Mouse (Mus musculus) lung, postnatal 0 days (tissue): Measurements from ENCODE around the gene Pax6. TPM values are rescaled to one million over a fixed set of nuclear protein-coding genes. Genes with fewer than 3 reads are reported as not detected.

Experiments
- ATAC-seq: fragments of 200-750 bp; cut with Nextera tagmentation; 2 replicates; pipeline ENCODE4 v1.8.0; 2017; ENCODE audit warnings: moderate library complexity
- DNase-seq: peaks from one replicate; pipeline ENCODE4 v3.0.0-alpha.2; 2016; ENCODE audit warnings: low spot score
- H3K27ac ChIP-seq: fragments of 300-500 bp; sonication (generic); 2 replicates; pipeline ENCODE4 v1.5.1; 2014; ENCODE audit warnings: antibody characterized with exemption, mild to moderate bottlenecking, low read length, mixed read lengths
- H3K27me3 ChIP-seq: fragments of 300-500 bp; sonication (generic); replicated peaks from 2 replicates; pipeline ENCODE4 v1.6.1; 2014; ENCODE audit warnings: low read length, mixed read lengths; ENCODE audit not compliant: insufficient read depth
- H3K36me3 ChIP-seq: fragments of 300-500 bp; sonication (generic); 2 replicates; pipeline ENCODE4 v1.6.1; 2014; ENCODE audit warnings: low read length, mixed read lengths; ENCODE audit not compliant: insufficient read depth
- H3K4me1 ChIP-seq: fragments of 300-500 bp; sonication (generic); 2 replicates; pipeline ENCODE4 v1.6.1; 2014; ENCODE audit warnings: antibody characterized with exemption, low read depth, low read length, mixed read lengths; ENCODE audit not compliant: insufficient read depth
- H3K4me2 ChIP-seq: fragments of 300-500 bp; sonication (generic); replicated peaks from 2 replicates; pipeline ENCODE4 v1.6.1; 2014; ENCODE audit warnings: low read depth, mild to moderate bottlenecking, low read length, moderate library complexity, mixed read lengths
- H3K4me3 ChIP-seq: fragments of 300-500 bp; sonication (generic); 2 replicates; pipeline ENCODE4 v1.5.1; 2014; ENCODE audit warnings: low read depth, low read length
- H3K9ac ChIP-seq: fragments of 300-500 bp; sonication (generic); replicated peaks from 2 replicates; pipeline ENCODE4 v1.6.1; 2014; ENCODE audit warnings: low read depth, mild to moderate bottlenecking
- H3K9me3 ChIP-seq: fragments of 300-500 bp; sonication (generic); 2 replicates; pipeline ENCODE4 v1.6.1; 2016; ENCODE audit warnings: low read length, mixed read lengths
- CTCF ChIP-seq: IDR thresholded peaks from 2 replicates; pipeline ENCODE4 v1.5.1; 2016; ENCODE audit warnings: antibody characterized with exemption, mild to moderate bottlenecking
- EP300 ChIP-seq: IDR thresholded peaks from 2 replicates; pipeline ENCODE4 v1.6.1; 2016; ENCODE audit warnings: antibody characterized with exemption, mild to moderate bottlenecking, control low read depth
- whole genome bisulfite sequencing: fragments of 180-500 bp; shearing (Covaris S2); extraction: QIAGEN DNeasy Blood & Tissue Kit; methylation state at CpG from one replicate; pipeline ENCODE4 v1.1.7; 2014; 5-methylcytosine and 5-hydroxymethylcytosine counted together
- polyA plus RNA-seq: library from polyadenylated mRNA; unstranded; fragments of >200 nt; fragmentation: Nextera tagmentation; extraction: Ambion mirVana; gene quantifications from 2 replicates; pipeline ENCODE4 v1.2.1, GENCODE M21; 2015

The Pax6 gene
- polyA plus RNA-seq, 1 experiment from 2014 or later: not detected

DNA sequence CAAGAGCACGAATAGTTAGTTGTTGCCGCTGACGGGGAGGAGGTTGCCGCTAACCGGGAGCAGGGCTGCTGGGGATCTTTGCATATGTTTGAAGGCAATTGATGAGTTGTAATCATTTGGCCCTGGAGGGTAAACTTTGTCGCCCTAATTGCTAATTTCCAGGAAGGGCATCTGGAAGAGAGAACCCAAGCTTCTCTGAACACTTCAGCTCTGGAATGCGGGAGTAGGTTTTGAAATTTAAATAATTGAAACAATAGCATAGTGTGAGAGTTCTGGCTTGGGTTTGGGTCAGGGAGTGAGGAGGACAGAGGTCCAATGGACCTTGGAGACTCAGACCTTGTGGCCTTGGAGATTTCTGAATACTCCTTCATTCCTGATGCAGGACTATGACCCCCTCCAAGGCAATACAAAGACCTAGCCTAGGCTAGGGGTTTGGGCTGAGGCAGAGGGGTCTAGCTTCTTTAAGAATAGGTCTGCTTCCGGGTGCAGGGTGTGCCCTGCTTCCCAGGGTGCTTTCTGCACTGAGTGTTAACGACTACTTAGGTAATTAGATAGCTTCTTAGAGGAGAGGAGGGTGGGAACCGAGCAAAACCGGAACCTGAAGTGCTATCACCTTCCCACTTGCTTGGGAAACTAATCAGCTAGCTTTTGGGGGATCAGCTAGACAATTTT lies 8.9 kb downstream of the Pax6 start:
- DNase-seq (no peak), ATAC-seq (no peak)
- TF ChIP-seq EP300: no peak
- TF ChIP-seq CTCF: no peak
- H3K4me1 ChIP-seq: peaks cover 15% of the 10 kb centered on the region
- WGBS: 3% methylated on average over 11 of the region's 11 CpGs
- no peak overlapping the region for H3K9ac ChIP-seq
- no peaks in the 10 kb centered on the region for H3K9me3 ChIP-seq
- peaks cover 94% of the 10 kb centered on the region for H3K27me3 ChIP-seq
- H3K4me2 ChIP-seq: no peak overlapping the region
- H3K36me3 ChIP-seq: no peaks in the 10 kb centered on the region
- H3K4me3 ChIP-seq: no peak overlapping the region
- H3K27ac ChIP-seq: no peak overlapping the region

DNA sequence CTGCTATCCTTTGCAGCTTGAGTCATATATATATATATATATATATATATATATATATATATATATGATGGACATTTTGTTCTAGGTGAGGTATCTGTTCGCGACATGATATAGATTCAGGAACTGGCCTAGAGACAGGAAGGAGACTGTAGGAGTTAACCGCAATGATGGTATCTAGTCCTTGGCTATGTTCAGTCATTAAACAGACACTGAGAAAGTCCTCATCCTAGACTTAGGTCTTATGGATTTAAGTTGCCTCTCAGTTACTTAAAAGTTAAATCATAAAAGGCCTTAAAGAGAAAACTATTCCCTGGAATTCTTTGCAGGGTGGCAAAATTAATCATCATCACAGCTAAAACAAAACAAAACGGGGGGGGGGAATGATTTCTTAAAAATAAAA lies 9.6 kb downstream of the Pax6 start:
- TF ChIP-seq EP300 (no peak), CTCF (no peak)
- H3K4me1 ChIP-seq: peaks cover 15% of the 10 kb centered on the region
- H3K9me3 ChIP-seq: no peaks in the 10 kb centered on the region
- WGBS: 6% methylated on average over 4 of the region's 4 CpGs
- H3K4me2 ChIP-seq: no peak overlapping the region
- H3K4me3 ChIP-seq: no peak overlapping the region
- H3K27me3 ChIP-seq: peaks cover 94% of the 10 kb centered on the region
- no peaks in the 10 kb centered on the region for H3K36me3 ChIP-seq
- ATAC-seq (no peak), DNase-seq (no peak)
- no peak overlapping the region for H3K27ac ChIP-seq
- no peak overlapping the region for H3K9ac ChIP-seq

DNA sequence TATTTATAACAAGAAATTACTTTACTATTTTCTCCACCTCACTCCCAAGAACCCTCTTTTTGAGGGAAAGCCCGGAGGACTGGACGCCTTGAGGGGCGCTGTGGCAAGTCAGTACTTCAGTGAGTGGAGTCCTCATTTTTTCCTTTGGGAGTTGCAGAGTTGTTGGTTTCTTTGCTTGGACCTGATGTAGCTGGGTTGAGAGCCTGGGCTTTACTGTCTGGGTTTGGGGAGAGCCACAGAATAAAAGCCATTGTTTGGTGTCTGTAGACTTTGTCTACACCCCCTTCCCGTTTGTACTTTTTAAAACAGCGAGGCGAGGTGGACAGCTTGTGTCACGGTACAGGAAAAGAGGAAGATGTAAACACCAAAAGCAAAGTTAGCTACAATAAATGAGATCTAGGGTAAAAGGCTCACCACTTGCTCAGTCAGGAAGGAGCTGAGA lies 10.2 kb downstream of the Pax6 start:
- Histone ChIP-seq H3K36me3 (no peaks in the 10 kb centered on the region), H3K9ac (no peak overlapping the region), H3K4me2 (no peak overlapping the region), H3K27ac (no peak overlapping the region), H3K27me3 (peaks cover 91% of the 10 kb centered on the region), H3K9me3 (no peaks in the 10 kb centered on the region), H3K4me3 (no peak overlapping the region), H3K4me1 (peaks cover 15% of the 10 kb centered on the region)
- TF ChIP-seq EP300: no peak
- TF ChIP-seq CTCF: no peak
- ATAC-seq (no peak), DNase-seq (no peak)
- WGBS: under 1% methylated on average over 7 of the region's 7 CpGs

DNA sequence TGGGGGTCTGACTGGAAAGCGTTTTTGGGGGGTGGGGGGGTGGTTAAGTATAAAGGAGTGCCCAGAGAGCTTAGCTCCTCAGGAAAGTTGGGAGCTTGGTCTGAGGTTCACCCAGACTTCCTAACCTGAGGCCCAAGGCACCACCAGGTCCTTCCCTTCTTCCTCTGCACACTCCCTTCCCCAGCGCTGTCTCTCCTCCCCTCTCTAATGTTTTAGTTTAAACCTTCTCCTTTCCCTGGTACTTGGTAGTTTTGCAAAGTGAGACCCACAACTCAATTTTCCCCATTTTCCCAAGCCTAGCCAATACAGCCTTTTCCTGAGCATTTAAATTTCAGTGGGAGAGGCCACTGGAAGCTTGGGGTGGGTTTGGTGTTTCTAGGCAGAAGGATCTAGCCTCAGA lies 10.6 kb downstream of the Pax6 start:
- TF ChIP-seq CTCF: no peak
- no peak for TF ChIP-seq EP300
- H3K27ac ChIP-seq: no peak overlapping the region
- WGBS: 0% methylated on average over 1 of the region's 2 CpGs
- H3K27me3 ChIP-seq: peaks cover 91% of the 10 kb centered on the region
- ATAC-seq (no peak), DNase-seq (no peak)
- H3K4me3 ChIP-seq: no peak overlapping the region
- no peak overlapping the region for H3K4me2 ChIP-seq
- H3K9ac ChIP-seq: no peak overlapping the region
- H3K9me3 ChIP-seq: no peaks in the 10 kb centered on the region
- H3K4me1 ChIP-seq: peaks cover 15% of the 10 kb centered on the region
- no peaks in the 10 kb centered on the region for H3K36me3 ChIP-seq

DNA sequence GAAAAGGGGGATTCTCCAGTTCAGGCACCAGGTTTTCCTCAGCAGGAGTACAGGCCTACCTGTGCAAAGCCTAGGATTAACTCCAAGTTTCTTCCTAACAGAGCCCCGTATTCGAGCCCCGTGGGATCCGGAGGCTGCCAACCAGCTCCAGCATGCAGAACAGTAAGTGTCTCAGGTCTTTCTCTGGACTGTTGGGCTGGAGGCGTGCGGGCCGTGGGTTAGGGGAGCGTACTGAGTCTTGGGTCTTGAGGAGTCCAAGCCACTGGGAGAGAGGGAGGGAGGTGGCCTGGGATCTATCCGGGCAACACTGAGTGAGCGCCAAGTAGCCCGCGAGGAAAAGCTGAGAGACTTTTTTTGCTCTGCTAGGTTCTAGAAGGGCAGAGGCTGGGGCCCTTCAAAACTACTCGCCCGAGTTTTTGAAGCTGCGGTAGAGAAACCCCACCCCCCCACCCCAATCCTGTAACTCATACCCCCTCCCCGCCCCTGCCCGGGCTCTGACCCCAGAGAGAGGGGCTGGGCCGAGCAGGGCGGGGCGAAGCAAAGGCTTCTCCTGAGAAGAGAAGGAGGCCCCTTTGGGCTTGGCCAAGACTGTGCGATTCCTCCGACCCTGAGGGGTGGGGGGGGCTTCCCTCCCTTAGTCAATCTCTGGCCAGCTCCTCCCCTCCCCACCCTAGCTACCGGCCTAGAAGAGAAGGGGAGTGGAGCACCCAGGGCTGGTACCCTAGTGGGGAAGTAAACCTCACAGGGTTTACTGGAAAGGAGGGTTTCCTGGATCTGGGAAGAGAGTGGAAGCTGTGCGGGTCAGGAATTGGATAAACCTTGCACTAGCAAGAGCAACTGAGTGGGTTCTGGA lies 11.7 kb downstream of the Pax6 start:
- WGBS: 2% methylated on average over 21 of the region's 24 CpGs

DNA sequence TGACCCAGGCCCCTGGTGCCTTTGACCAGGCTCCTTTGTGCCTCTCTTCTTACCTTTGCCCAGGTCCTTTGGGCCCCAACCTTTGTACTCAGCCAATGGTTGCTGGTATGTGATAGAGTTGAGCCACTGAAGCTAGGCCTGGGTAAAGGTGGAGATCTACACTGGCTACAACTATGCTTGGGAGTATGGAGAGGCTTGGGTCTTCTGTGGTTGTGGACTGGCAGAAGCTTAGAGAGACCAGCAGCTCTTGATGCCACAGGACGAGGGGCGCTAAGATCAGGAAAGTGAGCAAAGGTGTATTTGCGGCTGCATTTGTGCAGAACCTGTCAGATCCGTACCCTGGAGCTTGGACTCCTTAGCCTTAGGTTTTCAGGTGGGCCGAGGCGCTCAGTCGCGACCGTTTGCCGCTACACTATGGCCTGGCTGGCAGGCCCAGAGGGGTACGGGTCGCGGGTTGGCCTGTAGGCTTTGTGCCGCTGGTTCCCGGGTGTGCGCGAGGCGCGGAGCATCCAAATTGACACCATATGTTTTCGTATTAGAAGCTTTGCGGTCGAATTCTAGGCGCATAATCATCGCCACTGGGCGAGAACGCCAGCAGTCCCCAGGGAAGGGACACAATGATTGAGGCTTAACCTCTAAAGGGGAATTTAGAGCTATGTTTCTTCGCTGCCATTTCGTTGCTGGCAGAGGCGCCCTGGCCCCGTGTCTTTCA lies 12.5 kb downstream of the Pax6 start:
- H3K4me2 ChIP-seq: no peak overlapping the region
- TF ChIP-seq EP300 (no peak), CTCF (no peak)
- H3K27ac ChIP-seq: no peak overlapping the region
- no peaks in the 10 kb centered on the region for H3K9me3 ChIP-seq
- no peak overlapping the region for H3K9ac ChIP-seq
- peaks cover 4% of the 10 kb centered on the region; the same call in 1 of the 2 replicates for H3K4me1 ChIP-seq
- peaks cover 90% of the 10 kb centered on the region for H3K27me3 ChIP-seq
- no peaks in the 10 kb centered on the region for H3K36me3 ChIP-seq
- ATAC-seq (no peak), DNase-seq (no peak)
- no peak overlapping the region for H3K4me3 ChIP-seq
- 4% methylated on average over 30 of the region's 30 CpGs for WGBS

More for the DNA sequence above, 11.7 kb downstream of the Pax6 start:
- Histone ChIP-seq H3K27me3 (peaks cover 90% of the 10 kb centered on the region), H3K27ac (no peak overlapping the region), H3K4me2 (no peak overlapping the region), H3K36me3 (no peaks in the 10 kb centered on the region), H3K4me3 (no peak overlapping the region), H3K9ac (no peak overlapping the region), H3K4me1 (peaks cover 7% of the 10 kb centered on the region; the same call in 1 of the 2 replicates), H3K9me3 (no peaks in the 10 kb centered on the region)
- ATAC-seq (no peak), DNase-seq (no peak)
- TF ChIP-seq CTCF (no peak), EP300 (no peak)
